Mouse (Mus musculus) kidney, embryonic 16.5 days (tissue): ENCODE measurements around the gene Tnfsf8. TPM values are rescaled to one million over a fixed set of nuclear protein-coding genes. Genes with fewer than 3 reads are reported as not detected.

ENCODE experiments used
- ATAC-seq: fragments of 200-750 bp; cut with Nextera tagmentation; 2 replicates; pipeline ENCODE4 v1.8.0; 2017; ENCODE audit warnings: moderate TSS enrichment; ENCODE audit not compliant: low FRiP score, low TSS enrichment
- H3K27ac ChIP-seq: fragments of 300-500 bp; sonication (generic); 2 replicates; pipeline ENCODE4 v1.5.1; 2014; ENCODE audit warnings: low read length
- H3K27me3 ChIP-seq: fragments of 300-500 bp; sonication (generic); 2 replicates; pipeline ENCODE4 v1.6.1; 2014; ENCODE audit warnings: low read length, control low read depth, mixed read lengths; ENCODE audit not compliant: insufficient read depth
- H3K36me3 ChIP-seq: fragments of 300-500 bp; sonication (generic); 2 replicates; pipeline ENCODE4 v1.6.1; 2014; ENCODE audit warnings: low read length, control low read depth, mixed read lengths; ENCODE audit not compliant: insufficient read depth
- H3K4me1 ChIP-seq: fragments of 300-500 bp; sonication (generic); 2 replicates; pipeline ENCODE4 v1.6.1; 2014; ENCODE audit warnings: low read length, control low read depth, mixed read lengths; ENCODE audit not compliant: insufficient read depth
- H3K4me2 ChIP-seq: fragments of 300-500 bp; sonication (generic); replicated peaks from 2 replicates; pipeline ENCODE4 v1.6.1; 2014; ENCODE audit warnings: low read depth, low read length
- H3K4me3 ChIP-seq: fragments of 300-500 bp; sonication (generic); 2 replicates; pipeline ENCODE4 v1.5.1; 2014; ENCODE audit warnings: mild to moderate bottlenecking, low read length
- H3K9ac ChIP-seq: fragments of 300-500 bp; sonication (generic); replicated peaks from 2 replicates; pipeline ENCODE4 v1.6.1; 2014; ENCODE audit warnings: low read length
- H3K9me3 ChIP-seq: fragments of 300-500 bp; sonication (generic); 2 replicates; pipeline ENCODE4 v1.6.1; 2016; ENCODE audit warnings: low read length, control low read depth
- WGBS: fragments of 180-500 bp; shearing (Covaris S2); extraction: QIAGEN DNeasy Blood & Tissue Kit; methylation state at CpG from one replicate; pipeline ENCODE4 v1.1.7; 2014; 5-methylcytosine and 5-hydroxymethylcytosine counted together
- polyA plus RNA-seq: library from polyadenylated mRNA; unstranded; fragments of >200 nt; fragmentation: Nextera tagmentation; extraction: Ambion mirVana; gene quantifications from 2 replicates; pipeline ENCODE4 v1.2.1, GENCODE M21; 2015

The Tnfsf8 gene
- polyA plus RNA-seq, 1 experiment from 2014 or later, result 0.07 TPM

DNA sequence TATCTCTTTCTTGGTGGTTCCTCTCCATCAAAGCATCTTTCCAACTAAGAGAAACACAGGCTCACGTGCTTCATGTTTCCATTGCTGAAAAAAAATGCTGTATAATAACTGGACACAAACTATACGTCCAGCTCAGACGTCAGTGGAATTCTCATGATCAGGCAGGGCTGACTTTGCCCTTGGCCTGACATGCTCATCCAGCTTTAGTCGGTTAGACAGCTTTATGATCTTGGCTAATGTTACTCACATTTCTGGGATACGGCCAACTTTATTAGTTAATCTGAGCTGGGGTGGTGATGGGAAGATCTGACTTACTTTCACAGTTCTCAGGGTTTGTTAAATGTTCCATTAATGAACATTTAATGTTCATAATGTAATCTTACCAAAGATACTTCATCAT, 77.3 kb downstream of the Tnfsf8 start:
- Histone ChIP-seq H3K27ac (peak overlapping the region; percentile 36; the same call in 1 of the 2 replicates), H3K9ac (no peak overlapping the region), H3K4me3 (no peak overlapping the region), H3K4me1 (peaks cover 8% of the 10 kb centered on the region; the same call in 1 of the 2 replicates), H3K27me3 (no peaks in the 10 kb centered on the region), H3K9me3 (no peaks in the 10 kb centered on the region), H3K36me3 (no peaks in the 10 kb centered on the region), H3K4me2 (no peak overlapping the region)
- 26% methylated on average over 5 of the region's 5 CpGs for WGBS
- ATAC-seq, result peak; percentile 69; the same call in 1 of the 2 replicates

DNA sequence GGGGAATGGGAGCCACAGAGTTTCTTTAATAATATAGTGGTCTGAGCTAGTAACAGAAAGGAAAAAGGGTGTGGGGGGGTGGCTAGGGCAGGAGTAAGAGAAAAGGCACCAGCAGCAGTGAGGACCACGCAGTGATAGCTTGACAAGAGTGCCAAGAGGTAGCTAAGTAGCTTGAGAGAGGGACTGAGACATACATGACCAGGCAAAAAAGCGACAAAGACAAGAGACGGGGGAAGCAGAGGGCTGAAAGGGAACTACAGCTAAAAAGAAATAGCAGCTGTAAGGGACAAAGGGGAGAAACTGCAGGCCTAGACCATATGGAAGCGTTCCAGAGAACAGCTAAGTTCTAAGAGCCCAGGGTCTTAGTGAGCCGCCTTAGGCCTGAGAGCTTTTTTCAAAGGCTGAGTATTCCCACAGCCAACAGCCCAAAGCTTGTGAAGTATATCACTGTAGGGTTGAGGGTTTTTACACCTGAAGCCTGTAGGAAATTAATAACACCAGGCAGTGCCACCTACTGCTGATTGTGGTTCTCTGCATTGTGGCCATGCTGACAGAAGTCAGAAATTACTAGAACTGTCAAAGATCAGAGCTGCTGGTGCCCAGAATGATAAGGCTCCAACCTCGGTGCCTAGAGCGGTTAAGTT, 78.1 kb downstream of the Tnfsf8 start:
- Histone ChIP-seq H3K4me1 (peaks cover 8% of the 10 kb centered on the region; the same call in 1 of the 2 replicates), H3K27me3 (no peaks in the 10 kb centered on the region), H3K4me2 (no peak overlapping the region), H3K4me3 (no peak overlapping the region), H3K36me3 (no peaks in the 10 kb centered on the region), H3K27ac (peak overlapping the region; percentile 36; the same call in 1 of the 2 replicates), H3K9me3 (no peaks in the 10 kb centered on the region), H3K9ac (no peak overlapping the region)
- 71% methylated on average over 7 of the region's 7 CpGs for WGBS
- peak; percentile 49; the same call in 1 of the 2 replicates for ATAC-seq

Other genes starting within 250 kb of the Tnfsf8 start
- gene Tex48, start 238.9 kb downstream of the Tnfsf8 start, polyA plus RNA-seq, result not detected in 2 replicates
- not detected in 2 replicates for gene Gm11214, start 198.0 kb downstream of the Tnfsf8 start, polyA plus RNA-seq
- 1.3 TPM in 2 replicates for gene Tnfsf15, start 116.2 kb downstream of the Tnfsf8 start, polyA plus RNA-seq
- gene Tnc, start 185.7 kb upstream of the Tnfsf8 start, polyA plus RNA-seq, result 21.6 and 23.1 TPM in 2 replicates